Mouse (Mus musculus) limb, embryonic 10.5 days (tissue): ENCODE data around the gene Crim1. TPM values are rescaled to one million over a fixed set of nuclear protein-coding genes. Genes with fewer than 3 reads are reported as not detected.
"Not testable (repeated sequence)": the region's sequence is repeated elsewhere in the genome, so short reads cannot be mapped to it uniquely, and the experiment has no call there.

Experiments used
- DNase-seq: peaks from one replicate; pipeline ENCODE4 v3.0.0-alpha.2; 2017; ENCODE audit warnings: low spot score
- H3K27ac ChIP-seq: fragments of 300-500 bp; sonication (generic); 2 replicates; pipeline ENCODE4 v1.5.1; 2016; ENCODE audit warnings: mild to moderate bottlenecking
- H3K27me3 ChIP-seq: fragments of 300-500 bp; sonication (generic); 2 replicates; pipeline ENCODE4 v1.6.1; 2016; ENCODE audit warnings: low read depth, mild to moderate bottlenecking; ENCODE audit not compliant: poor library complexity, severe bottlenecking
- H3K36me3 ChIP-seq: fragments of 300-500 bp; sonication (generic); 2 replicates; pipeline ENCODE4 v1.6.1; 2016; ENCODE audit warnings: mild to moderate bottlenecking, moderate library complexity
- H3K4me1 ChIP-seq: fragments of 300-500 bp; sonication (generic); 2 replicates; pipeline ENCODE4 v1.6.1; 2016
- H3K4me3 ChIP-seq: fragments of 300-500 bp; sonication (generic); 2 replicates; pipeline ENCODE4 v1.5.1; 2016; ENCODE audit warnings: mild to moderate bottlenecking, moderate library complexity
- H3K9me3 ChIP-seq: fragments of 300-500 bp; sonication (generic); replicated peaks from 2 replicates; pipeline ENCODE4 v1.6.1; 2016; ENCODE audit warnings: mild to moderate bottlenecking
- WGBS: fragments of 180-500 bp; shearing (Covaris S2); methylation state at CpG from one replicate; pipeline ENCODE4 v1.1.7; 2016; 5-methylcytosine and 5-hydroxymethylcytosine counted together
- polyA plus RNA-seq: library from polyadenylated mRNA; unstranded; fragments of >200 nt; fragmentation: Nextera tagmentation; extraction: Ambion mirVana; gene quantifications from 2 replicates; pipeline ENCODE4 v1.2.1, GENCODE M21; 2016

The Crim1 gene
- polyA plus RNA-seq, 1 experiment from 2014 or later, result 2.2 TPM

GRCm38 (mm10) chr17:78241238-78241637, 41.2 kb downstream of the Crim1 start:
- no peak for DNase-seq
- Histone ChIP-seq H3K27ac (no peak overlapping the region), H3K27me3 (no peaks in the 10 kb centered on the region), H3K9me3 (no peaks in the 10 kb centered on the region), H3K36me3 (peaks cover 6% of the 10 kb centered on the region; the same call in 1 of the 2 replicates), H3K4me1 (peaks cover 20% of the 10 kb centered on the region), H3K4me3 (no peak overlapping the region)
- 38% methylated on average over 7 of the region's 7 CpGs for WGBS

- Histone ChIP-seq H3K4me1 (peaks cover 30% of the 10 kb centered on the region), H3K4me3 (no peak overlapping the region), H3K36me3 (no peaks in the 10 kb centered on the region), H3K27ac (no peak overlapping the region), H3K27me3 (no peaks in the 10 kb centered on the region), H3K9me3 (no peaks in the 10 kb centered on the region)
- DNase-seq, result no peak
- WGBS, result 81% methylated on average over 6 of the region's 6 CpGs
Observed at GRCm38 (mm10) chr17:78244752-78245151, 44.7 kb downstream of the Crim1 start.

- no peaks in the 10 kb centered on the region for H3K9me3 ChIP-seq
- H3K4me3 ChIP-seq, result no peak overlapping the region
- H3K36me3 ChIP-seq, result no peaks in the 10 kb centered on the region
- WGBS, result 60% methylated on average over 4 of the region's 4 CpGs
- no peaks in the 10 kb centered on the region for H3K27me3 ChIP-seq
- no peak overlapping the region for H3K27ac ChIP-seq
- no peak for DNase-seq
- peaks cover 32% of the 10 kb centered on the region for H3K4me1 ChIP-seq
Observed at GRCm38 (mm10) chr17:78245444-78245843, 45.4 kb downstream of the Crim1 start.

- DNase-seq, result no peak
- H3K36me3 ChIP-seq, result no peaks in the 10 kb centered on the region
- H3K27ac ChIP-seq, result no peak overlapping the region
- H3K4me3 ChIP-seq, result no peak overlapping the region
- no peaks in the 10 kb centered on the region for H3K27me3 ChIP-seq
- H3K4me1 ChIP-seq, result peaks cover 25% of the 10 kb centered on the region
- WGBS, result 67% methylated on average over 11 of the region's 11 CpGs
- H3K9me3 ChIP-seq, result no peaks in the 10 kb centered on the region
Observed at GRCm38 (mm10) chr17:78246634-78247383, 46.8 kb downstream of the Crim1 start.

GRCm38 (mm10) chr17:78248197-78248596, 48.1 kb downstream of the Crim1 start:
- Histone ChIP-seq H3K27ac (no peak overlapping the region), H3K4me3 (no peak overlapping the region), H3K36me3 (no peaks in the 10 kb centered on the region), H3K27me3 (no peaks in the 10 kb centered on the region), H3K9me3 (no peaks in the 10 kb centered on the region), H3K4me1 (peaks cover 21% of the 10 kb centered on the region)
- 75% methylated on average over 5 of the region's 5 CpGs for WGBS
- DNase-seq, result no peak

GRCm38 (mm10) chr17:78248943-78249342, 48.9 kb downstream of the Crim1 start:
- Histone ChIP-seq H3K4me1 (peaks cover 21% of the 10 kb centered on the region), H3K27ac (no peak overlapping the region), H3K36me3 (no peaks in the 10 kb centered on the region), H3K9me3 (no peaks in the 10 kb centered on the region), H3K27me3 (no peaks in the 10 kb centered on the region), H3K4me3 (no peak overlapping the region)
- DNase-seq, result no peak
- 63% methylated on average over 3 of the region's 3 CpGs for WGBS

- Histone ChIP-seq H3K9me3 (no peaks in the 10 kb centered on the region), H3K4me3 (no peak overlapping the region), H3K4me1 (peaks cover 24% of the 10 kb centered on the region), H3K27me3 (no peaks in the 10 kb centered on the region), H3K36me3 (no peaks in the 10 kb centered on the region), H3K27ac (no peak overlapping the region)
- 83% methylated on average over 14 of the region's 14 CpGs for whole genome bisulfite sequencing
- DNase-seq, result no peak
Observed at GRCm38 (mm10) chr17:78250149-78250938, 50.3 kb downstream of the Crim1 start.

GRCm38 (mm10) chr17:78253587-78253986, 53.5 kb downstream of the Crim1 start:
- WGBS, result 93% methylated on average over 2 of the region's 2 CpGs
- H3K4me1 ChIP-seq, H3K4me3 ChIP-seq, DNase-seq, H3K27me3 ChIP-seq, H3K9me3 ChIP-seq, H3K36me3 ChIP-seq, H3K27ac ChIP-seq: not testable (repeated sequence)

GRCm38 (mm10) chr17:78254256-78254655, 54.2 kb downstream of the Crim1 start:
- whole genome bisulfite sequencing, result 69% methylated on average over 8 of the region's 8 CpGs

GRCm38 (mm10) chr17:78255711-78256110, 55.7 kb downstream of the Crim1 start:
- no peak overlapping the region for H3K4me3 ChIP-seq

More at GRCm38 (mm10) chr17:78254256-78254655, 54.2 kb downstream of the Crim1 start:
- no peak for DNase-seq
- Histone ChIP-seq H3K9me3 (no peaks in the 10 kb centered on the region), H3K27ac (0 out of 2 replicates have a peak overlapping the region, but pooled peaks have one; percentile 25), H3K4me3 (no peak overlapping the region), H3K4me1 (peaks cover 10% of the 10 kb centered on the region; the same call in 1 of the 2 replicates), H3K27me3 (no peaks in the 10 kb centered on the region), H3K36me3 (no peaks in the 10 kb centered on the region)

GRCm38 (mm10) chr17:78256534-78256933, 56.5 kb downstream of the Crim1 start:
- Histone ChIP-seq H3K27me3 (no peaks in the 10 kb centered on the region), H3K36me3 (no peaks in the 10 kb centered on the region; the same call in 1 of the 2 replicates), H3K9me3 (no peaks in the 10 kb centered on the region), H3K4me3 (no peak overlapping the region), H3K27ac (no peak overlapping the region), H3K4me1 (peaks cover 7% of the 10 kb centered on the region; the same call in 1 of the 2 replicates)
- DNase-seq, result no peak
- 74% methylated on average over 8 of the region's 8 CpGs for WGBS

More at GRCm38 (mm10) chr17:78255711-78256110, 55.7 kb downstream of the Crim1 start:
- Histone ChIP-seq H3K27ac (no peak overlapping the region), H3K4me1 (peaks cover 7% of the 10 kb centered on the region; the same call in 1 of the 2 replicates), H3K27me3 (no peaks in the 10 kb centered on the region), H3K36me3 (no peaks in the 10 kb centered on the region; the same call in 1 of the 2 replicates), H3K9me3 (no peaks in the 10 kb centered on the region)
- DNase-seq, result no peak
- WGBS, result 92% methylated on average over 9 of the region's 9 CpGs

- Histone ChIP-seq H3K27ac (no peak overlapping the region), H3K4me1 (peaks cover 23% of the 10 kb centered on the region), H3K36me3 (no peaks in the 10 kb centered on the region; the same call in 1 of the 2 replicates), H3K9me3 (no peaks in the 10 kb centered on the region), H3K27me3 (no peaks in the 10 kb centered on the region), H3K4me3 (no peak overlapping the region)
- 94% methylated on average over 4 of the region's 4 CpGs for WGBS
- DNase-seq, result no peak
Observed at GRCm38 (mm10) chr17:78261684-78262083, 61.6 kb downstream of the Crim1 start.

- Histone ChIP-seq H3K4me3 (no peak overlapping the region), H3K36me3 (no peaks in the 10 kb centered on the region; the same call in 1 of the 2 replicates), H3K9me3 (no peaks in the 10 kb centered on the region), H3K27ac (no peak overlapping the region), H3K4me1 (peaks cover 28% of the 10 kb centered on the region), H3K27me3 (no peaks in the 10 kb centered on the region)
- no peak for DNase-seq
- WGBS, result 46% methylated on average over 11 of the region's 11 CpGs
Observed at GRCm38 (mm10) chr17:78264116-78264515, 64.1 kb downstream of the Crim1 start.
